Mouse (Mus musculus): Measurements from ENCODE around the gene Pgs1. TPM values are rescaled to one million over a fixed set of nuclear protein-coding genes. Genes with fewer than 3 reads are reported as not detected.
A peak's percentile ranks its signal among the peaks of the same experiment; 100 is the strongest.

Gene Pgs1
- total and polyA plus RNA-seq, 3 experiments, result 38.1 to 60.5 (median 50.8) TPM

DNA sequence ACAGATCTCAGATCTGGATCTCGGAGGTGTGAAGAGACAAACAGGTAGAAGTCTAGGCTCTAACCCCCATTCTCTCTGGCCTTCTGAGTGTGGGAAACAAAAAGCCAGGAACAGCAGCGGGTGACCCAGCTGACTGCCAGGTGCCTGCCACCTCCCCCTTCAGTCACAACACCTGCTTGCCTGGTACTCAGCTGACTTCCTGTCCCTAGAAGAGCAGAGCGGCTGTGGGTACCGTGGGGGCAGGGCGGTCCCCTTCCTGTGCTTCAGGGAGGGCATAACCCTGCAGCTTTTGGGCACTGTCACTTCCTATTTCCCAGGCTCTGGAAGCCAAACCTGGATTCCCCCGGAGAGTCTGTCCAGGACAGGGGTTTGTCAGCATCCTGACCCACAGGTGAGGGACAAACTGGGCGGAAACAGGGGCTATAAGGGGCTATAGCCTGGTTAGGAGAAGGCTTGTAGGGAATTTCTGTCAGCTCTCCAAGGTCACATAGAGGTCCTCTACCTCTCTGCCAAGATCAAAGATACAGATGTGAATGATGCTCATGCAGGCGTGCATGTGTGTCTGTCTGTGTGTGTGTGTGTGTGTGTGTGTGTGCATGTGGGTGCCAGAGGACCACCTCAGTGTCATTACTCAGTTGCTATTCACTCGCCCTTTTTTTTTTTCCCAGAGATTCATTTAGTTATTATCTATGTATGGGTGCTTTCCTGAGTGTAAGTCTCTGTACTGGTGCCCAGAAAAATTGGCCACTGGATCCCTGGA, 33.7 kb upstream of the Pgs1 start:
- no peaks in the 10 kb centered on the region for H3K79me2 ChIP-seq (replicated peaks; ENCODE audit: control insufficient read depth, extremely low read depth, insufficient read depth, poor library complexity, severe bottlenecking)
- H3K4me1 ChIP-seq (ENCODE audit: control insufficient read depth in 1 of 2, insufficient read depth in 2 of 2), result peaks cover 24 to 53% of the 10 kb centered on the region in 2 experiments
- peaks cover 6% of the 10 kb centered on the region for H3K9me3 ChIP-seq (replicated peaks; ENCODE audit: low read length)
- no peak overlapping the region for H3K9ac ChIP-seq (ENCODE audit: insufficient read depth, low read depth)
- peak overlapping the region; percentile 4; the same call in 1 of the 2 replicates for H3K4me2 ChIP-seq (ENCODE audit: insufficient read depth, low read depth, poor library complexity, severe bottlenecking)
- no peak overlapping the region for H3K4me3 ChIP-seq (replicated peaks in 1 of 3; ENCODE audit: low read depth in 2 of 3, low read length in 2 of 3, poor library complexity in 1 of 3)
- dilution Hi-C loops (cut with MboI; ENCODE audit: extremely low pct_ligation_motif_present, extremely low pct_unique_long_range_greater_than_20kb, low sequenced_read_pairs), result no loop called here
- H3K36me3 ChIP-seq (replicated peaks in 1 of 2; ENCODE audit: control insufficient read depth in 1 of 2, insufficient read depth in 1 of 2, low read length in 1 of 2), result no peaks in the 10 kb centered on the region
- no peak overlapping the region for H3K27ac ChIP-seq (ENCODE audit: insufficient read depth, low read depth)
- peaks cover 56% of the 10 kb centered on the region for H3K27me3 ChIP-seq (replicated peaks)
- TF ChIP-seq MAX (IDR thresholded peaks at IDR 0.05; ENCODE audit: low read length) (0 out of 2 replicates have a peak, but pooled peaks have one; percentile 25), RAD21 (IDR thresholded peaks at IDR 0.05; ENCODE audit: low read depth, low read length) (no peak; the same call in 1 of the 2 replicates), KAT2A (IDR thresholded peaks at IDR 0.05; ENCODE audit: insufficient replicate concordance, low read length) (no peak), USF1 (IDR thresholded peaks at IDR 0.05; ENCODE audit: low read depth, low read length) (no peak; the same call in 1 of the 2 replicates), MAFK (IDR thresholded peaks at IDR 0.05; ENCODE audit: insufficient replicate concordance, low read length) (no peak), PAX5 (IDR thresholded peaks at IDR 0.05; ENCODE audit: low read length) (no peak), POLR2A (IDR thresholded peaks at IDR 0.05; ENCODE audit: low read depth, low read length) (no peak), ZKSCAN1 (IDR thresholded peaks at IDR 0.05; ENCODE audit: borderline replicate concordance, low read depth, low read length) (no peak), NELFE (IDR thresholded peaks at IDR 0.05; ENCODE audit: low read depth, low read length) (no peak), IRF4 (IDR thresholded peaks at IDR 0.05; ENCODE audit: low read depth, low read length) (peak; percentile 55; the same call in 1 of the 2 replicates), ZNF384 (IDR thresholded peaks at IDR 0.05; ENCODE audit: low read depth, low read length) (no peak), E2F4 (IDR thresholded peaks at IDR 0.05; ENCODE audit: insufficient replicate concordance, low read depth, low read length) (no peak), CTCF (conservative IDR thresholded peaks at IDR 0.05 in 1 of 2, IDR thresholded peaks at IDR 0.05 in 1 of 2; ENCODE audit: low read depth in 2 of 2, low read length in 2 of 2) (no peak), MEF2A (IDR thresholded peaks at IDR 0.05; ENCODE audit: borderline replicate concordance, low read depth, low read length) (peak; percentile 60), JUND (conservative IDR thresholded peaks at IDR 0.05; ENCODE audit: low read depth, low read length) (no peak), NRF1 (IDR thresholded peaks at IDR 0.05; ENCODE audit: low read depth, low read length) (no peak), MYC (IDR thresholded peaks at IDR 0.05; ENCODE audit: low read depth, low read length) (no peak), BHLHE40 (IDR thresholded peaks at IDR 0.05; ENCODE audit: low read depth, low read length) (peak; percentile 96), MAZ (IDR thresholded peaks at IDR 0.05; ENCODE audit: low read depth, low read length) (no peak), CHD2 (IDR thresholded peaks at IDR 0.05; ENCODE audit: low read length) (peak; percentile 88), UBTF (IDR thresholded peaks at IDR 0.05; ENCODE audit: low read depth, low read length) (no peak), SIN3A (IDR thresholded peaks at IDR 0.05; ENCODE audit: low read length) (peak; percentile 80), EP300 (IDR thresholded peaks at IDR 0.05; ENCODE audit: low read length) (peak; percentile 81), MXI1 (IDR thresholded peaks at IDR 0.05; ENCODE audit: low read depth, low read length) (peak; percentile 53; the same call in 1 of the 2 replicates), ZMIZ1 (IDR thresholded peaks at IDR 0.05; ENCODE audit: low read depth, low read length) (no peak), ETS1 (conservative IDR thresholded peaks at IDR 0.05; ENCODE audit: low read depth, low read length) (peak; percentile 97), ELF1 (IDR thresholded peaks at IDR 0.05; ENCODE audit: low read depth, low read length) (peak; percentile 59; the same call in 1 of the 2 replicates), TBP (conservative IDR thresholded peaks at IDR 0.05; ENCODE audit: low read depth, low read length) (no peak), RCOR1 (conservative IDR thresholded peaks at IDR 0.05; ENCODE audit: low read depth, low read length) (peak; percentile 58; the same call in 1 of the 2 replicates), ZC3H11A (IDR thresholded peaks at IDR 0.05; ENCODE audit: low read depth, low read length) (no peak), JUN (IDR thresholded peaks at IDR 0.05; ENCODE audit: insufficient read depth, low read depth, low read length) (no peak), GABPA (IDR thresholded peaks at IDR 0.05; ENCODE audit: insufficient replicate concordance, low read depth, low read length) (no peak), HCFC1 (IDR thresholded peaks at IDR 0.05; ENCODE audit: low read depth, low read length) (no peak), POLR2AphosphoS2 (IDR thresholded peaks at IDR 0.05; ENCODE audit: low read depth, low read length) (no peak), TCF12 (IDR thresholded peaks at IDR 0.05; ENCODE audit: low read depth, low read length) (peak; percentile 100), CHD1 (IDR thresholded peaks at IDR 0.05; ENCODE audit: low read depth, low read length) (no peak), SMC3 (IDR thresholded peaks at IDR 0.05; ENCODE audit: low read depth, low read length) (no peak), USF2 (conservative IDR thresholded peaks at IDR 0.05; ENCODE audit: low read depth, low read length) (no peak)
- peak; percentile 69 for DNase-seq (ENCODE audit: extremely low read depth)
- in situ Hi-C loops (cut with MboI; ENCODE audit: low pct_ligation_motif_present, low pct_unique_long_range_greater_than_20kb, low sequenced_read_pairs), result loop anchor here (5.0 kb wide), 1 partner anchor 35 kb away; no protein-coding TSS in a partner anchor
